Mouse (Mus musculus) forebrain, embryonic 15.5 days (tissue): ENCODE measurements at regions not wholly inside any gene's neighbourhood (a gene's known extent, or its start where the extent isn't known, plus 50 kb on each side); places are given as distances from the start of the nearest gene placed in this dataset.

ENCODE experiments used
- ATAC-seq: fragments of 200-750 bp; cut with Nextera tagmentation; replicated peaks from 2 replicates; pipeline ENCODE4 v1.8.0; 2017; ENCODE audit warnings: mild to moderate bottlenecking, moderate TSS enrichment, moderate library complexity
- H3K27ac ChIP-seq: fragments of 300-500 bp; sonication (generic); replicated peaks from 2 replicates; pipeline ENCODE4 v1.5.1; 2015; ENCODE audit warnings: mild to moderate bottlenecking, inconsistent platforms
- H3K27me3 ChIP-seq: fragments of 300-500 bp; sonication (generic); 2 replicates; pipeline ENCODE4 v1.6.1; 2015; ENCODE audit warnings: inconsistent platforms
- H3K36me3 ChIP-seq: fragments of 300-500 bp; sonication (generic); 2 replicates; pipeline ENCODE4 v1.6.1; 2015; ENCODE audit warnings: mild to moderate bottlenecking, inconsistent platforms
- H3K4me1 ChIP-seq: fragments of 300-500 bp; sonication (generic); 2 replicates; pipeline ENCODE4 v1.6.1; 2015; ENCODE audit warnings: inconsistent platforms
- H3K4me2 ChIP-seq: fragments of 300-500 bp; sonication (generic); replicated peaks from 2 replicates; pipeline ENCODE4 v1.6.1; 2015; ENCODE audit warnings: mild to moderate bottlenecking, inconsistent platforms
- H3K4me3 ChIP-seq: fragments of 300-500 bp; sonication (generic); 2 replicates; pipeline ENCODE4 v1.5.1; 2015; ENCODE audit warnings: mild to moderate bottlenecking, inconsistent platforms
- H3K9ac ChIP-seq: fragments of 300-500 bp; sonication (generic); replicated peaks from 2 replicates; pipeline ENCODE4 v1.6.1; 2015; ENCODE audit warnings: mild to moderate bottlenecking, inconsistent platforms
- H3K9me3 ChIP-seq: fragments of 300-500 bp; sonication (generic); 2 replicates; pipeline ENCODE4 v1.6.1; 2016; ENCODE audit warnings: inconsistent platforms
- WGBS: fragments of 180-500 bp; shearing (Covaris S2); methylation state at CpG from one replicate; pipeline ENCODE4 v1.1.7; 2015; ENCODE audit warnings: mixed read lengths; 5-methylcytosine and 5-hydroxymethylcytosine counted together

- no peaks in the 10 kb centered on the region for H3K36me3 ChIP-seq
- H3K27me3 ChIP-seq: no peaks in the 10 kb centered on the region
- ATAC-seq: no peak
- WGBS: 61% methylated on average over 9 of the region's 9 CpGs
- no peaks in the 10 kb centered on the region for H3K4me1 ChIP-seq
- H3K27ac ChIP-seq: no peak overlapping the region
- H3K4me2 ChIP-seq: no peak overlapping the region
- H3K4me3 ChIP-seq: no peak overlapping the region
- H3K9me3 ChIP-seq: no peaks in the 10 kb centered on the region
- no peak overlapping the region for H3K9ac ChIP-seq
Observed at GRCm38 (mm10) chr13:32649982-32650381, 133.8 kb downstream of the Mylk4 start.

DNA sequence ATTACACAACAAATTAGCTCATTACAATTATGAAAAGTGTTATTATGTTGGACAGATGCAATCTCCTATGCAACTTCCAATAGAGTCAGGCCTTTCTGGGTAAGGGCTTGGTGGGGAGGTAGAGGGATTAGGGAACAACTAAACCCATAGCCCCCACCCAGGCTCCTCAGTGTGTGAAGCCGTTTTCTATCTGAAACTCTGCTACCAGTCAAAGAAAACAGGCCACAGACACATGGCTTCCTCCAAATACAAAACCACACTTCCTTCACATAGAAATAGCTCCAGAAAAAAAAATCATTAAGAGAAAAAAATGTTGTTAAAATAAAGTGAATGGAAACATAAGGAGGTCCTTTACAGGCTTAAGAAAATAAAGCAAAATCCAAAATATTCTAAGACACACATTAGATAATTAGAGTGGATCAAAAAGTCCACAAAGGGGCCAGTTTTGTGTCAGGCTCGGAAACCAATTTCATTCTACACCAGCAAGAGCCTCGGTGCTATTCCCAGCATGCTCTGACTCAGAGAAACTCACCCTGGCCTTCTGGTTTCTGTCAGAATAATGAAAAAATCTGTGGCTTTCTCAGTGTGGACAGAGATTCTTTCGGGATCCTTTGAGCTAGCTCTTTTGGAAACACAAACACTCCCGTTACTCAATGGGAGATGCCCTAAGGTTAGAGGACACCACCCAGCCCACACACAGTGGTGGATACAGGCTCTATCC, 140.6 kb downstream of the Mylk4 start:
- 76% methylated on average over 5 of the region's 5 CpGs for WGBS
- H3K27me3 ChIP-seq: no peaks in the 10 kb centered on the region
- ATAC-seq: no peak
- no peak overlapping the region for H3K4me3 ChIP-seq
- H3K9ac ChIP-seq: no peak overlapping the region
- H3K4me2 ChIP-seq: no peak overlapping the region
- H3K27ac ChIP-seq: no peak overlapping the region
- no peaks in the 10 kb centered on the region for H3K36me3 ChIP-seq
- no peaks in the 10 kb centered on the region for H3K9me3 ChIP-seq
- no peaks in the 10 kb centered on the region for H3K4me1 ChIP-seq

GRCm38 (mm10) chr13:32640941-32641340, 142.8 kb downstream of the Mylk4 start:
- WGBS: 91% methylated on average over 2 of the region's 2 CpGs
- no peak overlapping the region for H3K4me3 ChIP-seq
- ATAC-seq: no peak

GRCm38 (mm10) chr13:32630122-32630732, 153.5 kb downstream of the Mylk4 start:
- Histone ChIP-seq H3K9me3 (no peaks in the 10 kb centered on the region), H3K27me3 (no peaks in the 10 kb centered on the region), H3K4me3 (no peak overlapping the region), H3K4me1 (no peaks in the 10 kb centered on the region), H3K9ac (no peak overlapping the region), H3K36me3 (no peaks in the 10 kb centered on the region), H3K27ac (no peak overlapping the region), H3K4me2 (no peak overlapping the region)
- no peak for ATAC-seq

More at GRCm38 (mm10) chr13:32640941-32641340, 142.8 kb downstream of the Mylk4 start:
- H3K4me2 ChIP-seq: no peak overlapping the region
- no peaks in the 10 kb centered on the region for H3K27me3 ChIP-seq
- no peaks in the 10 kb centered on the region for H3K36me3 ChIP-seq
- H3K9ac ChIP-seq: no peak overlapping the region
- no peak overlapping the region for H3K27ac ChIP-seq
- H3K4me1 ChIP-seq: no peaks in the 10 kb centered on the region
- H3K9me3 ChIP-seq: no peaks in the 10 kb centered on the region

GRCm38 (mm10) chr13:32613916-32614315, 169.8 kb downstream of the Mylk4 start:
- Histone ChIP-seq H3K4me3 (no peak overlapping the region), H3K36me3 (no peaks in the 10 kb centered on the region), H3K4me2 (no peak overlapping the region), H3K27ac (no peak overlapping the region), H3K4me1 (no peaks in the 10 kb centered on the region), H3K9ac (no peak overlapping the region), H3K27me3 (no peaks in the 10 kb centered on the region), H3K9me3 (no peaks in the 10 kb centered on the region)
- no peak for ATAC-seq
- 51% methylated on average over 6 of the region's 6 CpGs for WGBS

GRCm38 (mm10) chr13:32611551-32612295, 172.0 kb downstream of the Mylk4 start:
- Histone ChIP-seq H3K27ac (no peak overlapping the region), H3K4me1 (no peaks in the 10 kb centered on the region), H3K27me3 (no peaks in the 10 kb centered on the region), H3K9me3 (no peaks in the 10 kb centered on the region), H3K9ac (no peak overlapping the region), H3K4me2 (no peak overlapping the region), H3K4me3 (no peak overlapping the region), H3K36me3 (no peaks in the 10 kb centered on the region)
- WGBS: 86% methylated on average over 13 of the region's 13 CpGs
- no peak for ATAC-seq

DNA sequence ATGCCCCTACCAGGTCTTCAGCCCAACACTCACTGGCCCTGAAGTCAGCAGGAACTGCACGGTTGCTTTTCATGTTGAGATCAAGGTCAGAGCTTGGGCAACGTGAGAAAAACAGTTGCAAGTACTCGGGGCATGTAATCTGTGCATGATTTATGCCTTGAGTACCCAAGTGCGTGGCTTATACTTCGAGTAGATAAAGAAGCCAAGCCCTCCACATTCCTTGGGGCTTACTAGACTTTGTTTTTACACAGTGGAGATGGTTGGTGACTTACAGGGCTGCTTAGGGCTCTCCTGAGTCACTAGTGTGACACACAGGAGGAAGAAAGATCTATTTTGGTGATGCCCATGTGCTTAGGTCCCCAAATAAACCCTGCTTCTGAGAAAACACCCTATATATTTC, 172.8 kb downstream of the Mylk4 start:
- Histone ChIP-seq H3K4me3 (no peak overlapping the region), H3K27ac (no peak overlapping the region), H3K4me2 (no peak overlapping the region), H3K4me1 (no peaks in the 10 kb centered on the region), H3K36me3 (no peaks in the 10 kb centered on the region), H3K27me3 (no peaks in the 10 kb centered on the region), H3K9me3 (no peaks in the 10 kb centered on the region), H3K9ac (no peak overlapping the region)
- WGBS: 84% methylated on average over 5 of the region's 5 CpGs
- ATAC-seq: no peak

- Histone ChIP-seq H3K4me1 (no peaks in the 10 kb centered on the region), H3K27me3 (no peaks in the 10 kb centered on the region), H3K4me2 (no peak overlapping the region), H3K9me3 (no peaks in the 10 kb centered on the region), H3K9ac (no peak overlapping the region), H3K4me3 (no peak overlapping the region), H3K36me3 (no peaks in the 10 kb centered on the region), H3K27ac (no peak overlapping the region)
- no peak for ATAC-seq
- WGBS: 80% methylated on average over 3 of the region's 3 CpGs
Observed at GRCm38 (mm10) chr13:32608413-32608812, 175.3 kb downstream of the Mylk4 start.

- WGBS: 82% methylated on average over 8 of the region's 8 CpGs
- Histone ChIP-seq H3K4me1 (no peaks in the 10 kb centered on the region), H3K9me3 (no peaks in the 10 kb centered on the region), H3K9ac (no peak overlapping the region), H3K4me2 (no peak overlapping the region), H3K4me3 (no peak overlapping the region), H3K27me3 (no peaks in the 10 kb centered on the region), H3K36me3 (no peaks in the 10 kb centered on the region), H3K27ac (no peak overlapping the region)
- ATAC-seq: no peak
Observed at GRCm38 (mm10) chr13:32603925-32604590, 179.7 kb downstream of the Mylk4 start.

- ATAC-seq: no peak
- 90% methylated on average over 5 of the region's 5 CpGs for WGBS
Observed at GRCm38 (mm10) chr13:32601315-32601714, 182.4 kb downstream of the Mylk4 start.

DNA sequence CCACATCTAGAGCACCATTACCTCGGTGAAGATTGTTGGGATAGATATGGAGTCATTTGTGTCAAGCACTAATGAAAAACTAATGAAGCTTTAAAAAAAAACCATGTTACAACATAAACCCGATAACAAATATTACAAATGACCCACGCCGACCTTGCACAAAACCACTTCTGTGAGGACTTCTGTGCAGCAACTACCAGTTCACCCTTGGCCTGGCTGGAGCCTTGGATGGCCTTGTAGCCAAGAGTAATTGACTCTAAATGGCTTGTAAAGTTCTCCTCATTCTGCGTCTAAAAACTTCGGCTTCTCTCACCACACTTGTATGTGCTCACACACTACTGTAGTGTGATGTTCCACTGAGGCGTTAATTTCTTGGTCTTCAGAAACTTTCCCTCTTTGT, 190.1 kb downstream of the Mylk4 start:
- no peaks in the 10 kb centered on the region for H3K27me3 ChIP-seq
- H3K4me3 ChIP-seq: no peak overlapping the region
- no peak overlapping the region for H3K4me2 ChIP-seq
- no peaks in the 10 kb centered on the region for H3K36me3 ChIP-seq
- no peak for ATAC-seq
- 89% methylated on average over 7 of the region's 7 CpGs for WGBS
- H3K4me1 ChIP-seq: no peaks in the 10 kb centered on the region
- H3K9me3 ChIP-seq: no peaks in the 10 kb centered on the region
- no peak overlapping the region for H3K9ac ChIP-seq
- H3K27ac ChIP-seq: no peak overlapping the region

More at GRCm38 (mm10) chr13:32601315-32601714, 182.4 kb downstream of the Mylk4 start:
- no peaks in the 10 kb centered on the region for H3K27me3 ChIP-seq
- no peaks in the 10 kb centered on the region for H3K9me3 ChIP-seq
- H3K36me3 ChIP-seq: no peaks in the 10 kb centered on the region
- no peaks in the 10 kb centered on the region for H3K4me1 ChIP-seq
- H3K4me3 ChIP-seq: no peak overlapping the region
- H3K9ac ChIP-seq: no peak overlapping the region
- no peak overlapping the region for H3K27ac ChIP-seq
- no peak overlapping the region for H3K4me2 ChIP-seq

DNA sequence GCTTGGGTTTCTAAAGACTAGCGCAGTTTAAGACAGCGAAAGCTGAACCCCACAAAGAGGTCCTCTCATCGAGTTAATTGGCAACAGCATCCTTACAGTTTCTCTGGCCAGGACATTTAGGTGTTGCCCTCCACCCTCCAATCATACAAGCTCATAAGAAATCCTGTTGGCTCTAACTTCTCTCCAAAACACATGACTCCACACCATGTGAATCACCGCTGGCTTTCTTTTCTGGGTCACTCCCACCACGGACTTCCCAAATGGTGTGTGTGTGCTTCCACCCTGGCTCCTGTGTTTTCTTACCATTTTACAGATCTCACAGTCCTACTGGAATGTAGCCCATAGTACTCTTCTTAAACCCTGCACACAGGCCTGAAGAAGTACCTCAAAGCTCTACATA, 190.6 kb downstream of the Mylk4 start:
- no peaks in the 10 kb centered on the region for H3K27me3 ChIP-seq
- no peaks in the 10 kb centered on the region for H3K9me3 ChIP-seq
- H3K4me2 ChIP-seq: no peak overlapping the region
- no peaks in the 10 kb centered on the region for H3K36me3 ChIP-seq
- WGBS: 93% methylated on average over 5 of the region's 5 CpGs
- H3K4me1 ChIP-seq: no peaks in the 10 kb centered on the region
- no peak overlapping the region for H3K27ac ChIP-seq
- no peak overlapping the region for H3K4me3 ChIP-seq
- ATAC-seq: no peak
- H3K9ac ChIP-seq: no peak overlapping the region
